Mouse (Mus musculus) left cerebral cortex, adult 9 months (tissue): ENCODE data around the gene Slc25a25.
"Not testable (repeated sequence)": the region's sequence is repeated elsewhere in the genome, so short reads cannot be mapped to it uniquely, and the experiment has no call there.

Source experiments
- DNase-seq, 2 experiments: peaks; one replicate each; pipeline ENCODE4 v3.0.0; 2022; ENCODE audit warnings: low spot score in 2 of 2

Slc25a25 gene

DNA sequence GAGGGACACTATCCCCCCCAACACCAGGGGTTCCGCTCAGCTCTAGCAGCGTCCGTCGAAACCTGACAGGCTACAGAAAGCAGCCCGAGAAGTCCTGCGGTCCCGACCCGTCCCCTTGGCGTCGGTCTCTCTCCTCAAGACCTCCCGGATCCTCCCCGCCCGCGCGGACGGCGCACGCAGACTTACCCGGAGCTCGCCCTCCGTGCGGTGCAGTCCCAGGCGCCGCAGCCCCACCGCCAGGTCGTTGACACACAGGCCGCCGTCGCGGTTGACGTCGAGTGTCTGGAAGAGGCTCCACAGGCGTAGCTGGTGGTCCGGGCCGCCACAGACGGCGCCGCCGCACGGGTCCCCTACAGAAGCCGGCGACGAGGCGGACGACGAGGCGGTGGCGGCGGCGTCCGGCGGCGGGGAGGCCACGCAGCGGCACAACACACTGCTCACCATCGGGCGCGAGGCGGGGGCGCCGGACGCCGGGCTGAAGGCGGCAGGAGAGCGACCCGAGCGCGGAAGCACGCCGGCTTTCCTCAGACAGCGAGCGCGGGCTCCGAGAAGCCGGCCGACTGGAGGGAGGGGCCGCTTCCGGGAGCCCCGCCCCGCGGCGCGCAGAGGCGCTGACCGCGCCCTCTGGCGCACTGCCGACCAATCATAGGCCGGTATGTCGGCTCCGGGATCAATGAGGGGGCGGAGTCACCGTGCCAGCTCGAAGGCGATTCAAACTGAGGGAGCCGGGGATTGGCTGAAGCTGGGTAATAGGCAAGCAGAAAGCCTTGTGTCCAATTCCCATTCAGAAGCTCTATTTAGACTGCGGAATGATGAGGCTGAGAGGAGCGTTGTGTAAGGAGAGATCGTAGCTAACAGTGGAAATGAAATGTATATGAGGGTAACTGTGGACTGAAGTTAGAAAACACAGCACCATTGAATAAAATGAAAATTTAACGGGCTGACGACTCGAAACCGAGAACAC lies at the start of gene Slc25a25:
TSS of gene Slc25a25 (minus strand) at position 565 of the 964 bp plus-strand sequence.
- peak; percentile 96 to 97 for DNase-seq

DNA sequence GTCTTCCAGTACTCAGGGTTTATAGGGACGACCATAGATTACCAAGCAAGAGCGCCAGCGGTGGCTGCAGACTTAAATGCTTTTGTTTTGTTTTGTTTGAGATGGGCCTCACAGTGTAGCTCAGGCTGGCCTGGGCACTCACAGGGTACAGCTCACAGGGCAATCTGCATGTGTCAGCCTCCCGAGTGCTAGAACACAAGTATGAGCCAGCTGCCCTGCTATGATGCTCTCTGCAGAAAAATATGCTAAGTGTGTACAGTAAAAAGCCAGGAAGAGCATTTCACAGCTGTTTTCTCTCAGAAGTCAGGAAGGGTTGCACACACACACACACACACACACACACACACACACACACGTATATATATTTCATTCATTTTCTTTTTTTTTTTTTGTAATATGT lies 49.2 kb upstream of the Slc25a25 start:
- DNase-seq, result no peak

DNA sequence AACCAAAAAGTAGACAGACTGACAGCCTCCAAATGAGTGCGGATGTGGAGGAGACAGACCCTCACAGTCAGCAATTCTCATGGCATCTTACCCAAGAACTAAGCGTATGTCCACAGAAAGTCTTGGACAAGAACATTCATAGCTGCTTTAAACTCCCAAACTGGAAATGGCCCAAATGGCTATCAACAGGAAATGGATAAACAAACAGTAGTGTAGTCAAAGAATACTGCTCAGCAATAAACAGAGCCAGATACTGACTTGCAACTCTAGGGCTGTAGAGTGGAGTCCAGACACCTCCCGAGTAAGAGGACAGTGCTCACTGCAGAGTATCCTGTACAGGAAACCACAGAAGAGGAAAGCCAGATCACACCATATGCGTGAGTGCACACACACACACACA lies 48.1 kb upstream of the Slc25a25 start:
- no peak for DNase-seq

DNA sequence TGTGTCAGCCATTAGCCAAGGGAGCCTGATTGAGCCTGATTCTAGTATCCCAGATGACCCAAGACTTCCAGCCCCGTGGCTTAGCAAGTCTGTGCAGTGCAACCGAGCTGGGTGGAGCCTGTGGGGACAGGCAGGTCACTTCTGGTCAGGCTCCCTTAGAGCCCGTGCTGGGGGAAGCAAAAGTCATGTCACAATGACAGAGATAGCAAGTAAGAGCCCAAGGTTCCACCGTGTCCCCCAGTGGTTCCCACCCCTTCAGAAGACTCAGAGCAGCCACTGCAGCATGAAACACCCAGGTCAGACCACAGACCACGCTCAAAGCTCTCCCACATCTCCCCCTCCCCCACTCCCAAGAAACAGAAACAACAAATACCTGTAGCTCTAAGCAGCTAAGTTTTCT lies 44.9 kb upstream of the Slc25a25 start:
- DNase-seq, result no peak

DNA sequence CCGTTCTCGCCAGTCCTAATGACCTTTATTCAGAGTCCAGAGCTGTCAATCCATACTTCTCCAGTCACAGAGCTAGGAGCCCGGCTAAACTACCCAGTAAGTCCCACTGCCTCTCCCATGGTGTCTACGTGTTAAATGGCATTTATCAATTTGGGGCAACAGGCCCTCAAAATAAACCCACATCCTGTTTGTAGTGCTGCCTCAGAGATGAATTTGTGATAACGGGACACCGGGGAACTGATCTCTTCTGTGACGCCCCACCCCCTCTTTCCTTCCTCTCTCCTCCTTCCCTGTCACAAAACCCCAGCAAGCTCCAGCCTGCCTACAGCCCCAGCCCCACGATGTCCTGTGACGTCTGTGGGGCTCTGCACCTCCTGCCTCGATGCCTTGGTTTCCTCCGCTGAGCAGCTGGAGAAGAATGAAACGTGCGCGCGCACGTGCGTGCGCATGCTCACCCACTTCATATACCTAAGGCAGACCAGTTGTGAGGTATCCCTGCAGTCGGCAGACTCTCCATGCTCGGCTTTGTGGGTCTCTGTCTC lies 44.0 kb upstream of the Slc25a25 start:
- DNase-seq, result no peak

DNA sequence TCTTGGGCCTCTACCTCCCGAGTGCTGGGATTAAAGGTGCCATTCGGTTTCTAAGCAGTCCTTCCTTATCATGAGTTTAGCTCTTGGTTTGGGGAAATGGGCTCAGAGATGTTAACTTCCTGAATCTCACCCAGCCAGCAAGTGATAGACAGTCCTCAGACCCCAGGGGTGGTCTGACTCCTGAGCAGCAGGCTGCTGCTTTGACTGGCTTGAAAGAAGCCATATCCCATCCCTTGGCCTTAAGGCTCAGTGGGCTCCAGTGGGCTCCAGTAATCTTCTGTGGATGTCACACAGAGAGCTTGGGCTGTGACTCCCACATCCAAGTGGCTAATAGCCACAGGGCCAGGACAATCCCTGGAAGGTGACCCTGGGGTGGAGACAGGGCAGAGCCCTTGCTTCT lies 43.3 kb upstream of the Slc25a25 start:
- no peak for DNase-seq

DNA sequence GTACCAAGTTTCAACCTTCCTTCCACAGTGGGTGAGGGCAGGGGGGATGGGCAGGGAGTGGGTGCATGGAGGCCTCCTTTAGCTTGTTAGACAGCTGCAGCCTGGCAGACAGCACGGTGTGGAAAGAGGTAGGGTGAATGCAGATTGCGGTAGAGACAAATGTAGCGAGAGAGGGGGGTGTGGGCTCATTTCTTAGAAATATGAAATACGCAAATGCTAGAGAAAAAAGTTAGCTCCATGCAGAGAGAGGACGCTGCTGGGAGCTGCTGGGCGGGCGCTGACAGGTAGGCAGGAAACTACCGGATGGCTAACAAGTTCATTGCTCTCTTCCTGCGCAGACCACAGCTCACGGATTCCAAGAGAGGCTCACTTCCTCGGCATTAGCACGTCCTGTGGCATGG lies 42.1 kb upstream of the Slc25a25 start:
- DNase-seq, result no peak

DNA sequence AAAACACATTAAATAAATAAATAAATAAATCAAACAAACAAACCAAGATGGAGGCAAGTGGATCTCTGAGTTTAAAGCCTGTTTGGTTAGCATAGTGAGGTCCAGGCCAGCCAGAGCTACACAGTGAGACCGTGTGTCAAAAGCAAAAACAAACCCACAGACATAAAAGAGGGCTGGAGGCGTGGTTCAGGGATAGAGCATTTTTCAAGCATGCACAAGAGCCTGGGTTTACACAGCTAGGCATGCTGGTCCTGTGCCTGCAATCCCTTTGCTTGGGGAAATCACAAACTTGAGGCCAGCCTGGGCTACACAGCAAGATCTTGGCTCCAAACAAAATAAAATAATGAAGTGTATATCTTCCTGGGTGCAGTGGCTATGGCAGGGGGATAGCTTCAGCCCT lies 41.4 kb upstream of the Slc25a25 start:
- no peak for DNase-seq

DNA sequence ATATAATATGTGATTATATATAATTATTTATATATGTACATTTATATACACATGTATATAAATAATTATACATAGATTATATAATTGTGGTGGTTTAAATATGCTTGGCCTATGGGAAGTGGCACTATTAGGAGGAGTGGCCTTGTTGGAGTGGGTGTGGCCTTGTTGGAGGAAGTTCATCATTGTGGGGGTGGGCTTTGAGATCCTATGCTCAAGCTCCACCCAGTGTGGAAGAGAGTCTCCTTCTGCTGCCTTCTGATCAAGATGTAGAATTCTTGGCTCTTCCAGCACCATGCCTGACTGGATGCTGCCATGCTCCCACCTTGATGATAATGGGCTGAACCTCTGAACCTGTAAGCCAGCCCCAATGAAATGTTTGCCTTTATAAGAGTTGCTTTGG lies 39.5 kb upstream of the Slc25a25 start:
- DNase-seq, result not testable (repeated sequence)

DNA sequence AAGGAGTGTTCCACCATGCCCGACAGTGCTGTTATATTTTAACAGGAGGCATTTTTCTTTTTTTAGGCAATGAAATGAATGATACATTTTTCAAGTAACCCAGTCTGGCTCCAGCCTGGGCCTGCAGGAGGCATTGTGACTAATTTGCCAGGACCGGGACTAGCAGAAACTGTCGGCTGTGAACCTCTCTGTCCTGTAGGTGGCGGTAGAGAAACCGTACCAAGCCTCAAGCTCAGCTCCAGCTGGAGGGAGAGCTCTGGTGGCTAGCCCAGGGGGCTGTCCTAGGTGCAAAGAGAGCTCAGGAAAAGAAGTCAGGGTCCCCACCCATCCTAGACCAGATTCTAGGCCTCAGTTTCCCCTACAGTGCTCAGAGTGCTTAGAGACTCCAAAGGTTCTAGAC lies 37.4 kb upstream of the Slc25a25 start:
- peak; percentile 38 to 83 for DNase-seq

DNA sequence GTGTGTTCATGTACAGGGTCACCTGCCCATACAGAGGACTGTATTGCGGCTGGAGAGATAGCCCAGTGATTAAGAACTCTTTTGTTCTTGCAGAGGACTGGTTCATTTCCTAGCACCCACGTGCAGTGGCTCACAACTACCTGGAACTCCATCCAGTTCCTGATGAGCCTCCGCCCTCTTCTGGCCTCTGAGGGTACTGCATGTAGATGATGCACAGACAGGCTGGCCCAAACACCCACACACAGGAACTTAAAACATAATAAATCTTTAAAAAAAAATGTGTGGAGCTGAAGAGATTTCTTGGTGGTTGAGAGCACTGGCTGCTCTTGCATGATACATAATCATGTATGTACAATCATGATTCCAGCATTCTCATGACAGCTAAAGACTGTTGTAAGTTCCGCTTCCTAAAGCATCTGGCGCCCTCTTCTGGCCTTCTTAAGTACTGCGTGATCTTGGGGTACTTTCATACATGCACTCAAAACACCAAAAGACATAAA lies 35.9 kb upstream of the Slc25a25 start:
- DNase-seq, result peak; percentile 54 to 96

DNA sequence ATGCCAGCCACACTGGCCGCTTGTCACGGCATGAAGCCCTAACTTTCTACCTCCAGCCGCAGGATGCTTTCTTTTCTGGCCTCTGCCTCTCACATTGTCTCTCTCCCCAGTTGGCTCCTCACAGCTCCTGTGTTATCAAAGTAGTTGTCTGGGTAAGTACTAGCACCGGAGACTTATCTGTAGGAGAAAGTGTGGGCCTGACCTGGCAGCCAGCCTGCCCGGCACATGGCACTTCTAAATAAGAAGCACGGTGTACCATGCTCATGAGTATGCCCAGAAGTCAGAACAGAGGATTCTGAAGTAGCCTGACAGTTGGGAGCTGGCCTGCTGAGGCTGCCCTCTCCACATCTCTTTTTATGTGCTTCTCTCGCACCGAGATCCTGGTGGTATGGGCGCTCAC lies 34.9 kb upstream of the Slc25a25 start:
- no peak for DNase-seq

DNA sequence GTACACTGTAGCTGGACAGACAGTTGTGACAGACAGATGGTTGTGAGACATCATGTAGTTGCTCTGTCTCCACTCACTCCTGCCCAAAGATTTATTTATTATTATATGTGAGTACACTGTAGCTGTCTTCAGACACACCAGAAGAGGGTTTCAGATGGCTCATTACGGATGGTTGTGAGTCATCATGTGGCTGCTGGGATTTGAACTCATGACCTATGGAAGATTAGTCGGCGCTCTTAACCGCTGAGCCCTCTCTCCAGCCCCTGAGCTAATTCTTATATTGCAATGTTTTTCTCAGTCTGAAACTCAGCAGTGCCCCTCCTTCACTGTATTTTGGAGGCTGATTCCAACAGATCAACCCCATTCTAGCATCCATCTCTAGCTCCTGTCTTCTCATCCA lies 34.5 kb upstream of the Slc25a25 start:
- no peak for DNase-seq

DNA sequence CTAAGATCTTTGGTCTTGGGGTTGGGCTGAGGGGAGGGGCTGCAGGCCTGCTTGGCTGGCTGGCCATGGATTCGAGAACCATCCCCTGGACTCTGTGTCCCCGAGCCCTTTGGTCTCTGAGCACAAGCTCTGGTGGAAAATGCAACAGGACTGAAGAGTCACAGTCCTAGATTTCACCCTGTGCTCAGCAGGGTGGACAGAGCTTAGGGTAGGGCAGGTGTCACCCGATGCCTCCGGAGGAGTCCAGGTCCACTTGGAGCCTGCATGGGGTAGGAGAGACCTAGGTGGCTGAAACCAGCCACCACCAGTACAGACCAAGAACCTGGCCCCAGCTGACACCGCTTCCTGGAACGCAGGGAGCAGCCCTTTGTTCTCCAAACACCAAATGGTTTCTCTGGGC lies 33.7 kb upstream of the Slc25a25 start:
- no peak for DNase-seq

DNA sequence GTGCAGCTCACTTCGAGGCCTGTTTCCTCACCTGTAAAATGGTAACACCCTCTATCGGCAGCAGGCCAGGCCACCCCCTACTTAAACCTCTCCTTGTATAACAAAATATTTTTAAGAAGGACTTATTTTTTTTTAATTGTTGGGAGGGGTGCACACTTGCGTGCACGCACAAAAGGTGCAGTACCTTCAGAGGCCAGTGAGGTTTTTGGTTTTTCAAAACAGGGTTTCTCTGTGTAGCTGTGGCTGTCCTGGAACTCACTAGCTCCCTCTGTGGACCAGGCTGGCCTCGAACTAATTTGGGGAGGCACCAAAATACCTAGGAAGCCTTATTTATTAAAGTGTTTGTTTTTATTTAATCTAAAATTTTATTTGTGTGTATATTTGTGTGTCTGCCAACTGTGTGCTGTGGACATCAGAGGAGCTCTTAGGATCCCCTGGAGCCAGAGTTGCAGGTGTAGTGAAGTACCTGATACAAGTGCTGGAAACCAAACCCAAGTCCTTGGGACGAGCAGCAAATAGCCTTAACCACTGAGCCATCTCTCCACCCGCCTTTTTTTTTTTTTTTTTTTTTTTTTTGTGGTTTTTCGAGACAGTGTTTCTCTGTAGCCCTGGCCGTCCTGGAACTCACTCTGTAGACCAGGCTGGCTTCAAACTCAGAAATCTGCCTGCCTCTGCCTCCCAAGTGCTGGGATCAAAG lies 32.1 kb upstream of the Slc25a25 start:
- DNase-seq, result no peak

DNA sequence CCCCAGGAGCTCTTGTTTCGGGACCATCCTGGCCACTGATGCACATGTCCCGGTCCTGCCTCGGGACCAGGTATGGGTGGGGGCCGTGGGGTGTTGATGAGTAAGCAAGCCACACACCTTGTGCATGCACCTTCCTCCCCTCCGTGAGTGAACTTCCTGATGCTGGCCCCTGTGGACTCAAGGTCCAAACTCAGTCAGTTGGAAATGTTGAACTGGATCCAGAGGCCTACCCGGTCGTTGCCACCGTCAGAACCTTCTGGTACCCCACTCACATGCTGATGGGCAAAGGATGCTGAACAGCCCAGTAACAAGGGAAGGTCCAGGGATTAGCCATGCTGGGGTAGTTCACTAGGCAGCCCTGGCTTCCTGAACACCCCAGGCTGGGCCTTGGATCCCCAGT lies 31.1 kb upstream of the Slc25a25 start:
- DNase-seq, result no peak

DNA sequence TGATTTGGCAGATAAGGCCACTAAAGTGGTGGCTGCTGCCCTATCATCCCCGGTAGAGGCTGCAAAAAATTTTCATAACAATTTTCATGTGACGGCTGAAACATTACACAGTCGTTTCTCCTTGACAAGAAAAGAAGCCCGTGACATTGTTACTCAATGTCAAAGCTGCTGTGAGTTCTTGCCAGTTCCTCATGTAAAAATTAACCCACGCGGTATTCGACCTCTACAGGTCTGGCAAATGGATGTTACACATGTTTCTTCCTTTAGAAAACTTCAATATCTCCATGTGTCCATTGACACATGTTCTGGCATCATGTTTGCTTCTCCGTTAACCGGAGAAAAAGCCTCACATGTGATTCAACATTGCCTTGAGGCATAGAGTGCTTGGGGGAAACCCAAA lies 24.1 kb upstream of the Slc25a25 start:
- not testable (repeated sequence) for DNase-seq

DNA sequence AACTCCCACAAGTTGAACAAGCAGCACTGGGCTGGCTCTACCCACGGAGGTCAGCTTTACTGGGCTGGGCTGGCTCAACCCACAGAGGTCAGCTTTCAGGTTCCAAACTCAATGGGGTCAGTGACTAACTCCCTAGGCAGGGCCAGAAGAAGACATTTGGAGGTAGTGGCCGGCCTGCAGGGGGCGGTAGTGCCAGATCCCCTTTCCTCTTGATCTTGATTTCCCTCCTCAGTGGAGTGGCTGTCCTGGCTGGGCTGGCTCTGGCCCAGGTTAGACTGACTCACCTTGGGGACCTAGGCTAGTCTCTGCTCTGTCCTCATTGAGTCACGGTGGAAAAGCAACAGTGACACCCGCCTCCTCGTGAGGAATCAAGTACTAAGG lies 20.4 kb upstream of the Slc25a25 start:
- DNase-seq, result no peak

DNA sequence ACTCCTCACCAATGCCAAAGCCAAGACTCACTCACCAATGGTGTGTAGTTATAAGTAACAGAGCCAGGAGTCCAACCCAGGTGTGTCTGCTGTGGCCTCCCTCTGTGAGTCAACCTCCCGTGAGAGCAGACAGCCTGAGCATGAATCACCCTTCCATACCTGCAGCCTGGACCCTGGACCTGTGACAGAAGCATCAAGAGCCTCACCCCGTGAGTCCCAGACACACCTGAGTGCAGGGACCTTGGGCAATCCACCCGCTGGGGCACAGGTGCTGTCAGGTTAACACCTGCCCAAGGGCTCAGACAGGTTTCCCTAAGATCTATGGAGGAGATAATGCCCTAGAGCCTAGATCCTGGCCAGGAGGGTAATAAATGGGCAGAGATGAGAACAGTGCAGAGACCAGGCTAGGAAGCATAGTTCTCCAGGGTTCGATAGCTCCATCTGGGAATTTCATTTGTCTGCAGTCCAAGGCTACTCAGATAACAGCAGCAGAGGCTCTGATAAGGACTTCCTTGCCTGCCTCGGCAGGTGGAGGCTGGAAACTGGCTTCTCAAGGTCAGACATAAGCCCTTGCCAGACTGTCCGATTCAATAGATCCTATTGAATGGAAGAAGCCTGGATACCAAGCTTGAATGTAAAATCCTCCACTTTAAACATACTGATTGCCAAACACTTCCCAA lies 19.9 kb upstream of the Slc25a25 start:
- no peak for DNase-seq

DNA sequence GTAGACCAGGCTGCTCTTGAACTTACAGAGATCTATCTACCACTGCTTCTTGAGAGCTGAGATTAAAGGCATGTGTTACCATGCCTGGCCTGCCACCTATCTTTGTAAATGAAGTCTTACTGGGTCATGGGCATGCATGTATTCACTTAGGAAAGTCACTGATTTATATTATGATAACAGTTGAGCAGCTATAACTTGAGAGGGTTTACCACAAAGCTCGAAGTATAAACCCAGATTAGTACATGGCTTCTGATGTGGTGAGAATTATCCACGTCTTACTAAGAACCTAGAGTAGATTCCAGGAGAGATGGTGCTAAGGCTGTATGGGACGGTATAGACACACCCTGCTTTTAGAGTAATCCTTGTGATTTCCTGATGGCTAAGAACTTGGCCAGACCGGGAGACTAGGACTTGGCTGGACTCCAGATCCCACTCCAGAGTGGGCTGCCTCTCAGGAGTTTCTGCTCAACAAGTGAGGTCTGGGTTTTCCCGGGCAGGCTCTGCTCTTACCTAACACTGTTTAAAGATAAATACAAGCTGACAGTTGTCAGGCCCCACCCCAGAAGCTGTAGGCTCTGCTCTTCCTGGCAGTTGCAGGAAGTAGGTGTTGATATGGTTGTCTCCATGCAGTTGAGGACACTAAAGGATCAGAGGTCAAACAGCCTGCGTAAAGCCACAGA lies 13.1 kb upstream of the Slc25a25 start:
- DNase-seq, result no peak

DNA sequence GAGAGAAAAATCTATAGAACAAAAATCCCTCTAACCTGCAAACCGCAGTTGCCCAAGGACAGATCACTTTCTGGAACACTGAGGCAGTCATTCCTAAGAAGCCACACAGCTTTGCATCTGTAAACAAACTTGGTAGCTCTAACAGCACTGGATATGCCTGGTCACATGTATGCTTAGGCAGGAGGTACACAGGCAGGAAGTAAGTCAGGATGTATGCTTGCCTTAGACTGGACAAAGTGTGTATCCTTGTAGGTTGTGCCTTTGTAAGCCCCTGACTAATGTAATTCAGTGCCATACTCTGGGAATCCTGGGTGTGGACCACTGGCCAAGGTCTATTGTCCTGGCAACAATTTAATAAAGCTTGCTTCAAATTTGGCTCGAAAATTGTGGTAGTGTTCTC lies 12.5 kb upstream of the Slc25a25 start:
- no peak for DNase-seq
